Mouse (Mus musculus): ENCODE measurements around the gene Crocc2. TPM values are rescaled to one million over a fixed set of nuclear protein-coding genes. Genes with fewer than 3 reads are reported as not detected.
A peak's percentile ranks its signal among the peaks of the same experiment; 100 is the strongest.

The Crocc2 gene
- polyA plus RNA-seq, 1 experiment, result 0.01 TPM

DNA sequence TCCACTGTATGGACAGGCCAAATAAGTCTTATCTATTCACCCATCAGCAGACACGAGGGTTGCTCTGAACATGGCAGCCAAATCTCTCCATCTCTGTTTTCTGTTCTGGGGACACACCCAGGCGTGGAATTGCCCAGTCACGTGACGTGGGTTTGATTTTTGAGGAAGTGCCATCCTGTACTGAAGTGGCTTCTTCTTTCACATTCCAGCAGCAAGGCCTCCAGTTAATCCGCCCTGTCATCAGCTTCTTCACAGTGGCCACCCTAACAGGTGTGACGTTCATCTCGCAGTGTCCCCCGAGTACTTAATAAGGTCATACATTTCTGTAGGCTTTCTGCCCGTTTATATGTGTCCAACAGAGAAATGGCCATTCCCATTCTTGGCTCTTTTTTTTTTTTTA, 3.1 kb upstream of the Crocc2 start:
- no peaks in the 10 kb centered on the region for H3K79me3 ChIP-seq (ENCODE audit: low read depth)
- H3K36me3 ChIP-seq (ENCODE audit: control insufficient read depth, insufficient read depth), result no peaks in the 10 kb centered on the region
- H3ac ChIP-seq (ENCODE audit: control insufficient read depth, insufficient read length, low read depth), result no peak overlapping the region
- TF ChIP-seq MYOD1 (IDR thresholded peaks at IDR 0.05; ENCODE audit: control insufficient read depth, insufficient read length, low read depth), result peak; percentile 70
- peak; percentile 96 for TF ChIP-seq USF1 (IDR thresholded peaks at IDR 0.05; ENCODE audit: low read depth)
- no peak for TF ChIP-seq CTCF (IDR thresholded peaks at IDR 0.05; ENCODE audit: control insufficient read depth, insufficient read depth, insufficient read length)
- no peak for TF ChIP-seq CEBPB (IDR thresholded peaks at IDR 0.05; ENCODE audit: low read depth)
- no peak for TF ChIP-seq FOSL1 (IDR thresholded peaks at IDR 0.05; ENCODE audit: insufficient read depth, low read length, poor library complexity, severe bottlenecking)
- TF ChIP-seq MYOG (IDR thresholded peaks at IDR 0.05; ENCODE audit: control insufficient read depth, extremely low read depth, insufficient read length), result no peak
- no peak for TF ChIP-seq MAX (IDR thresholded peaks at IDR 0.05)
- no peaks in the 10 kb centered on the region for H3K79me2 ChIP-seq (ENCODE audit: control insufficient read depth, insufficient read depth)
- H3K4me3 ChIP-seq (ENCODE audit: insufficient read depth, poor library complexity, severe bottlenecking), result no peak overlapping the region
- H3K27me3 ChIP-seq (ENCODE audit: control insufficient read depth, insufficient read depth, insufficient read length), result no peaks in the 10 kb centered on the region

- H3K4me3 ChIP-seq (ENCODE audit: insufficient read depth, poor library complexity, severe bottlenecking), result no peak overlapping the region
- TF ChIP-seq MYOD1 (IDR thresholded peaks at IDR 0.05; ENCODE audit: control insufficient read depth, insufficient read length, low read depth) (no peak), FOSL1 (IDR thresholded peaks at IDR 0.05; ENCODE audit: insufficient read depth, low read length, poor library complexity, severe bottlenecking) (no peak), USF1 (IDR thresholded peaks at IDR 0.05; ENCODE audit: low read depth) (no peak), MAX (IDR thresholded peaks at IDR 0.05) (peak; percentile 23), MYOG (IDR thresholded peaks at IDR 0.05; ENCODE audit: control insufficient read depth, extremely low read depth, insufficient read length) (no peak), CTCF (IDR thresholded peaks at IDR 0.05; ENCODE audit: control insufficient read depth, insufficient read depth, insufficient read length) (no peak)
- no peaks in the 10 kb centered on the region for H3K79me2 ChIP-seq (ENCODE audit: control insufficient read depth, insufficient read depth)
- H3K36me3 ChIP-seq (ENCODE audit: control insufficient read depth, insufficient read depth), result no peaks in the 10 kb centered on the region
- no peak overlapping the region for H3ac ChIP-seq (ENCODE audit: control insufficient read depth, insufficient read length, low read depth)
- H3K79me3 ChIP-seq (ENCODE audit: low read depth), result no peaks in the 10 kb centered on the region
- H3K27me3 ChIP-seq (ENCODE audit: control insufficient read depth, insufficient read depth, insufficient read length), result no peaks in the 10 kb centered on the region
Observed at GRCm38 (mm10) chr1:93166346-93167079, 2.0 kb upstream of the Crocc2 start.

DNA sequence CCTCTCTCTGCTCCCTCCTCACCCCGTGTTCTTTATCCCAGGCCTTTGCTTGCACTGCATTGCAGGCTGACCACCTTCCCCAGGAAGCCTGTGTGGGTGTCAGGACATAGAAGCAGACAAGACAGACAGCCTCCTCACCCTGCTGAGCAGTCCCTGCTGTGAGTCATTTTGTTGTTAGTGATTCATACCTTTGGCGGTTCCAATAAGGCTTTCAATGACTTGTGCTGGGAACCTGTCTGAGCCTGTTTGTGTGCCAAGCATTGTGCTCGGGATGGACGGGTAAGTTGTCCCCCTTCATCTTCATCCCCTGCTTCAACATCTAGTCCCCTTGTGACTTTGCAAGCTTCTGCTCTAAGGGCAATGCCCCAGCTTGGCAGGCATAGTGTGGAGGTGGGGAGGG, 5.1 kb downstream of the Crocc2 start:
- H3K79me2 ChIP-seq (ENCODE audit: control insufficient read depth, insufficient read depth), result no peaks in the 10 kb centered on the region
- H3K27me3 ChIP-seq (ENCODE audit: control insufficient read depth, insufficient read depth, insufficient read length), result no peaks in the 10 kb centered on the region
- no peaks in the 10 kb centered on the region for H3K36me3 ChIP-seq (ENCODE audit: control insufficient read depth, insufficient read depth)
- H3K4me3 ChIP-seq (ENCODE audit: insufficient read depth, poor library complexity, severe bottlenecking), result no peak overlapping the region
- no peak for TF ChIP-seq CTCF (IDR thresholded peaks at IDR 0.05; ENCODE audit: control insufficient read depth, insufficient read depth, insufficient read length)
- TF ChIP-seq FOSL1 (IDR thresholded peaks at IDR 0.05; ENCODE audit: insufficient read depth, low read length, poor library complexity, severe bottlenecking), result peak; percentile 81
- no peak overlapping the region for H3ac ChIP-seq (ENCODE audit: control insufficient read depth, insufficient read length, low read depth)
- H3K79me3 ChIP-seq (ENCODE audit: low read depth), result no peaks in the 10 kb centered on the region

GRCm38 (mm10) chr1:93174399-93174798, 5.9 kb downstream of the Crocc2 start:
- Histone ChIP-seq H3K4me3 (ENCODE audit: insufficient read depth, poor library complexity, severe bottlenecking) (no peak overlapping the region), H3ac (ENCODE audit: control insufficient read depth, insufficient read length, low read depth) (no peak overlapping the region), H3K27me3 (ENCODE audit: control insufficient read depth, insufficient read depth, insufficient read length) (no peaks in the 10 kb centered on the region), H3K79me3 (ENCODE audit: low read depth) (no peaks in the 10 kb centered on the region), H3K79me2 (ENCODE audit: control insufficient read depth, insufficient read depth) (no peaks in the 10 kb centered on the region), H3K36me3 (ENCODE audit: control insufficient read depth, insufficient read depth) (no peaks in the 10 kb centered on the region)
- no peak for TF ChIP-seq MAX (IDR thresholded peaks at IDR 0.05)
- TF ChIP-seq MYOD1 (IDR thresholded peaks at IDR 0.05; ENCODE audit: control insufficient read depth, insufficient read length, low read depth), result no peak
- no peak for TF ChIP-seq USF1 (IDR thresholded peaks at IDR 0.05; ENCODE audit: low read depth)
- peak; percentile 86 for TF ChIP-seq CTCF (IDR thresholded peaks at IDR 0.05; ENCODE audit: control insufficient read depth, insufficient read depth, insufficient read length)
- no peak for TF ChIP-seq FOSL1 (IDR thresholded peaks at IDR 0.05; ENCODE audit: insufficient read depth, low read length, poor library complexity, severe bottlenecking)
- no peak for TF ChIP-seq MYOG (IDR thresholded peaks at IDR 0.05; ENCODE audit: control insufficient read depth, extremely low read depth, insufficient read length)
- TF ChIP-seq CEBPB (IDR thresholded peaks at IDR 0.05; ENCODE audit: low read depth), result peak; percentile 66

DNA sequence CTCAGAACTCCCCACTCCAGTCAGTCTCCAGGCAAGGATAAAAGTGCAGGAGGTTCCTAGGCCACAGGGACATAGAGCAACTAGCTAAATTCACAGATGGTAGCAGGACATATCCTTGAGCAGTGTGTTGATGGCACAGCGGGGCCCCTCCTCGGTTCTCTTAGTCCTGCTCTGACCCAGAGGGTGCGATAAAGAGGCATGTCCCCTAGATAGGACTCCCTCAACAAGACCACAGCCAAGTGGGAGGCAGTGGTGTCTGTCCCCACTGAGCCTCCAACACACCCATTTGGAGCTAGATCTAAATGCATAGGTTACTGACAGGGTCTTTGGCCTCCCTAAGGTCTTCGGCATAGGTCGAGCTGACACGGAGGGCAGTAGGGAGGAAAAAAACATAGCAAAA, 7.3 kb downstream of the Crocc2 start:
- H3K79me2 ChIP-seq (ENCODE audit: control insufficient read depth, insufficient read depth), result no peaks in the 10 kb centered on the region
- no peaks in the 10 kb centered on the region for H3K79me3 ChIP-seq (ENCODE audit: low read depth)
- TF ChIP-seq USF1 (IDR thresholded peaks at IDR 0.05; ENCODE audit: low read depth), result no peak
- TF ChIP-seq CTCF (IDR thresholded peaks at IDR 0.05; ENCODE audit: control insufficient read depth, insufficient read depth, insufficient read length), result no peak
- no peak for TF ChIP-seq FOSL1 (IDR thresholded peaks at IDR 0.05; ENCODE audit: insufficient read depth, low read length, poor library complexity, severe bottlenecking)
- no peak for TF ChIP-seq CEBPB (IDR thresholded peaks at IDR 0.05; ENCODE audit: low read depth)
- no peak for TF ChIP-seq MAX (IDR thresholded peaks at IDR 0.05)
- no peak for TF ChIP-seq MYOG (IDR thresholded peaks at IDR 0.05; ENCODE audit: control insufficient read depth, extremely low read depth, insufficient read length)
- TF ChIP-seq MYOD1 (IDR thresholded peaks at IDR 0.05; ENCODE audit: control insufficient read depth, insufficient read length, low read depth), result no peak
- no peaks in the 10 kb centered on the region for H3K36me3 ChIP-seq (ENCODE audit: control insufficient read depth, insufficient read depth)
- H3K27me3 ChIP-seq (ENCODE audit: control insufficient read depth, insufficient read depth, insufficient read length), result no peaks in the 10 kb centered on the region
- no peak overlapping the region for H3ac ChIP-seq (ENCODE audit: control insufficient read depth, insufficient read length, low read depth)
- no peak overlapping the region for H3K4me3 ChIP-seq (ENCODE audit: insufficient read depth, poor library complexity, severe bottlenecking)

All from C2C12 (cell line).